Mouse (Mus musculus) thymus, adult 2 months (tissue): Measurements from ENCODE around the gene Mybpc3.

Experiments
- CTCF ChIP-seq: fragments of 200-500 bp; IDR thresholded peaks from 2 replicates; pipeline ENCODE4 v1.5.1; 2012; ENCODE audit warnings: mild to moderate bottlenecking, control low read depth, low read length, moderate library complexity, borderline replicate concordance; ENCODE audit not compliant: control insufficient read depth, poor library complexity, insufficient read depth; ENCODE audit errors: extremely low read depth
- POLR2A ChIP-seq: fragments of 200-500 bp; IDR thresholded peaks from 2 replicates; pipeline ENCODE4 v1.6.1; 2012; ENCODE audit warnings: mild to moderate bottlenecking, low read length, control low read depth, moderate library complexity; ENCODE audit not compliant: control insufficient read depth, poor library complexity, insufficient read depth; ENCODE audit errors: extremely low read depth

GRCm38 (mm10) chr2:91164991-91165390 is 47.0 kb downstream of the Mybpc3 start:
- no peak for TF ChIP-seq CTCF
- no peak for TF ChIP-seq POLR2A
